Mouse (Mus musculus) spleen, adult 2 months (tissue): ENCODE measurements around the gene Hes5.

ENCODE experiments used
- CTCF ChIP-seq: fragments of 200-500 bp; IDR thresholded peaks from 2 replicates; pipeline ENCODE4 v1.5.1; 2011; ENCODE audit warnings: mild to moderate bottlenecking, inconsistent platforms; ENCODE audit not compliant: insufficient read depth, insufficient read length, insufficient replicate concordance; ENCODE audit errors: extremely low read depth
- POLR2A ChIP-seq: fragments of 200-500 bp; IDR thresholded peaks from 2 replicates; pipeline ENCODE4 v1.6.1; 2011; ENCODE audit warnings: low read depth, low read length, inconsistent platforms

DNA sequence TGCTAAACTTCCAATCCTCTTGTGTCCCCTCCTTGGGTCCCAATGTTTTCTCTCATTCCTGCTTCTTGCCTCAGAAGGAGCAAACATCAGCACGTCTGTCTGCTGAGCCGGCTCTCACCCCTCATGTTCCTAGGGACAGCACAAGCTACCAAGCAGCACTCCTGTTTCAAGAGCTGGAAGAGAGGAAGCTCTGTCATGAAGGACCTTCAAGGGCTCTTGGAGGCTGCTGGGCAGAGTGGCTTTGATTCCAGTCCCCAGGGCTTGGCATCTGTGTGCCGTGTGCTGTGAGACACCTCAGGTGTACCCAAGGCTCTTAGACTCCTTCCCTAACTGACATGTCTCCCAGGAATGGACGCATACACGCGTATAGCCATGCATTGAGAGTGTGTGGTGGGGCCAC is 20.4 kb downstream of the Hes5 start:
- TF ChIP-seq CTCF (no peak), POLR2A (no peak)
